Comparison of ENCODE assay signal across 8 mouse cellular contexts in genomic region chr9:75808179-75808578, GRCm38 (mm10). TPM values are rescaled to one million over a fixed set of nuclear protein-coding genes. Genes with fewer than 3 reads are reported as not detected.
DNase-seq lines count a peak whose midpoint lies in the region; ATAC-seq lines count a peak whose summit lies in the region.
"Not testable (repeated sequence)": the region's sequence is repeated elsewhere in the genome, so short reads cannot be mapped to it uniquely, and the experiment has no call there.
"Had no signal": no experiment of that assay in that cellular context is flagged by ENCODE, and none has a peak within 500 bp of the region (broad histone marks: within the 10 kb centered on the region; RNA-seq: fewer than 3 reads in every experiment).

No protein-coding gene starts in this region.

- not testable (repeated sequence) for H3K4me2 ChIP-seq in forebrain, embryonic 12.5 days; hindbrain, embryonic 12.5 days (replicated peaks); intestine, embryonic 14.5 days (ENCODE audit: low read length); limb, embryonic 12.5 days; lung, embryonic 16.5 days (ENCODE audit: low read depth, low read length); midbrain, embryonic 14.5 days (ENCODE audit: low read length); stomach, embryonic 14.5 days (replicated peaks; ENCODE audit: low read depth, low read length)

- not testable (repeated sequence) for H3K27ac ChIP-seq in forebrain, embryonic 12.5 days; hindbrain, embryonic 12.5 days; intestine, embryonic 14.5 days (ENCODE audit: low read depth); limb, embryonic 12.5 days; lung, embryonic 16.5 days (ENCODE audit: low read length); midbrain, embryonic 14.5 days (replicated peaks; ENCODE audit: low read depth, low read length); stomach, embryonic 14.5 days (ENCODE audit: low read length)

- H3K36me3 ChIP-seq in forebrain, embryonic 12.5 days (replicated peaks); hindbrain, embryonic 12.5 days; intestine, embryonic 14.5 days (ENCODE audit: control insufficient read depth, insufficient read depth, low read length); limb, embryonic 12.5 days; lung, embryonic 16.5 days (ENCODE audit: control insufficient read depth, insufficient read depth, low read length); midbrain, embryonic 14.5 days (ENCODE audit: control insufficient read depth, insufficient read depth, low read length); stomach, embryonic 14.5 days (ENCODE audit: control insufficient read depth, insufficient read depth, low read length): not testable (repeated sequence)

- H3K4me1 ChIP-seq in forebrain, embryonic 12.5 days; hindbrain, embryonic 12.5 days; intestine, embryonic 14.5 days (replicated peaks; ENCODE audit: control insufficient read depth, insufficient read depth, low read length); limb, embryonic 12.5 days (replicated peaks); lung, embryonic 16.5 days (replicated peaks; ENCODE audit: control insufficient read depth, insufficient read depth, low read length); midbrain, embryonic 14.5 days (ENCODE audit: control insufficient read depth, insufficient read depth, low read length); stomach, embryonic 14.5 days (ENCODE audit: control insufficient read depth, insufficient read depth, low read length): not testable (repeated sequence)

- not testable (repeated sequence) for H3K4me3 ChIP-seq in forebrain, embryonic 12.5 days (replicated peaks); hindbrain, embryonic 12.5 days; intestine, embryonic 14.5 days (ENCODE audit: low read depth, low read length); limb, embryonic 12.5 days (replicated peaks); lung, embryonic 16.5 days (ENCODE audit: low read length); midbrain, embryonic 14.5 days (replicated peaks; ENCODE audit: low read depth, low read length); stomach, embryonic 14.5 days (ENCODE audit: low read depth, low read length)

- WGBS in forebrain, embryonic 12.5 days, result 97% methylated on average over 3 of the region's 4 CpGs
- 93% methylated on average over 4 of the region's 4 CpGs for WGBS in hindbrain, embryonic 12.5 days
- WGBS in intestine, embryonic 14.5 days, result 96% methylated on average over 2 of the region's 4 CpGs
- WGBS in limb, embryonic 12.5 days, result 97% methylated on average over 3 of the region's 4 CpGs
- 89% methylated on average over 3 of the region's 4 CpGs for WGBS in lung, embryonic 16.5 days
- 80% methylated on average over 3 of the region's 4 CpGs for WGBS in midbrain, embryonic 14.5 days
- WGBS in stomach, embryonic 14.5 days, result 100% methylated on average over 2 of the region's 4 CpGs

- not testable (repeated sequence) for H3K27me3 ChIP-seq in forebrain, embryonic 12.5 days; hindbrain, embryonic 12.5 days; intestine, embryonic 14.5 days (replicated peaks; ENCODE audit: control insufficient read depth, insufficient read depth, low read length); limb, embryonic 12.5 days; lung, embryonic 16.5 days (ENCODE audit: control insufficient read depth, insufficient read depth, low read depth, low read length); midbrain, embryonic 14.5 days (ENCODE audit: control insufficient read depth, insufficient read depth, low read length); stomach, embryonic 14.5 days (ENCODE audit: control insufficient read depth, insufficient read depth, low read length)

- H3K9me3 ChIP-seq in forebrain, embryonic 12.5 days; hindbrain, embryonic 12.5 days (replicated peaks); intestine, embryonic 14.5 days (ENCODE audit: control insufficient read depth, low read length); limb, embryonic 12.5 days; lung, embryonic 16.5 days (ENCODE audit: control insufficient read depth, low read length); midbrain, embryonic 14.5 days (ENCODE audit: control insufficient read depth, low read length); stomach, embryonic 14.5 days (ENCODE audit: control insufficient read depth, low read depth, low read length): not testable (repeated sequence)

- DNase-seq in intestine, embryonic 14.5 days (ENCODE audit: low spot score); midbrain, embryonic 14.5 days: not testable (repeated sequence)

- H3K9ac ChIP-seq in forebrain, embryonic 12.5 days; hindbrain, embryonic 12.5 days; intestine, embryonic 14.5 days (ENCODE audit: low read length); limb, embryonic 12.5 days (replicated peaks); lung, embryonic 16.5 days (ENCODE audit: low read length); midbrain, embryonic 14.5 days (replicated peaks; ENCODE audit: low read length); stomach, embryonic 14.5 days (replicated peaks; ENCODE audit: low read depth, low read length): not testable (repeated sequence)

- ATAC-seq in forebrain, embryonic 12.5 days (ENCODE audit: low FRiP score), result 0 out of 2 replicates have a peak, but pooled peaks have one; percentile 57
- ATAC-seq in hindbrain, embryonic 12.5 days (ENCODE audit: low FRiP score), result peak; percentile 69; the same call in 1 of the 2 replicates
- ATAC-seq in intestine, embryonic 14.5 days (replicated peaks; ENCODE audit: low FRiP score, low TSS enrichment, low read depth), result 0 out of 2 replicates have a peak, but pooled peaks have one; percentile 66
- ATAC-seq in limb, embryonic 12.5 days (ENCODE audit: insufficient number of reproducible peaks, insufficient read depth, low FRiP score, low TSS enrichment, low read depth), result 0 out of 2 replicates have a peak, but pooled peaks have one; percentile 68
- ATAC-seq in lung, embryonic 16.5 days (ENCODE audit: low read depth), result peak; percentile 52; the same call in 1 of the 2 replicates
- ATAC-seq in midbrain, embryonic 14.5 days (ENCODE audit: low FRiP score, low TSS enrichment), result peak; percentile 83
- peak; percentile 71; the same call in 1 of the 2 replicates for ATAC-seq in stomach, embryonic 14.5 days (ENCODE audit: insufficient number of reproducible peaks, insufficient read depth, low FRiP score, low read depth)

RNA-seq across cellular contexts. Expression of gene Bmp5, which starts 33.0 kb away (rescaled TPM):
- polyA plus RNA-seq in forebrain, embryonic 12.5 days (2016; fragmentation: Nextera tagmentation; extraction: Ambion mirVana), result 2.1 and 4.1 TPM in 2 replicates
- polyA plus RNA-seq in hindbrain, embryonic 12.5 days (2016; fragmentation: Nextera tagmentation; extraction: Ambion mirVana), result 7.0 and 9.6 TPM in 2 replicates
- polyA plus RNA-seq in intestine, embryonic 14.5 days (2014; fragmentation: Nextera tagmentation; extraction: Ambion mirVana), result 9.8 and 11.2 TPM in 2 replicates
- polyA plus RNA-seq in limb, embryonic 12.5 days (2016; fragmentation: Nextera tagmentation; extraction: Ambion mirVana), result 8.4 and 9.9 TPM in 2 replicates
- polyA plus RNA-seq in lung, embryonic 16.5 days (2015; fragmentation: Nextera tagmentation; extraction: Ambion mirVana), result 32.3 and 35.3 TPM in 2 replicates
- polyA plus RNA-seq in midbrain, embryonic 14.5 days (2014; fragmentation: Nextera tagmentation; extraction: Ambion mirVana), result 0.50 and 3.7 TPM in 2 replicates
- 6.9 and 7.5 TPM in 2 replicates for polyA plus RNA-seq in stomach, embryonic 14.5 days (2014; fragmentation: Nextera tagmentation; extraction: Ambion mirVana)
- polyA plus RNA-seq: Patski had no signal
